Mouse (Mus musculus) left cerebral cortex, postnatal 10 days (tissue): ENCODE data around the gene Rnase2b. TPM values are rescaled to one million over a fixed set of nuclear protein-coding genes. Genes with fewer than 3 reads are reported as not detected.
"Not testable (repeated sequence)": the region's sequence is repeated elsewhere in the genome, so short reads cannot be mapped to it uniquely, and the experiment has no call there.

Source experiments
- DNase-seq, 2 experiments: peaks; one replicate each; pipeline ENCODE4 v3.0.0; 2021 to 2022; ENCODE audit warnings: low spot score in 2 of 2, mixed read lengths in 1 of 2; ENCODE audit errors: extremely low spot score in 1 of 2
- intact Hi-C: fragments of 180-260 bp; cut with DNase I; formaldehyde crosslinking; loops from one replicate; pipeline ENCODE4 v1.15.1; 2025
- total RNA-seq, 2 experiments: library from RNA; stranded (reverse); gene quantifications; 2 replicates each; pipeline ENCODE4 v1.2.3; 2021

The Rnase2b gene
- total RNA-seq: not detected

GRCm38 (mm10) chr14:51161976-51162375 lies at the start of gene Rnase2b:
Gene Rnase2b (plus strand): TSS chr14:51162260.
- intact Hi-C loops, DNase-seq: not testable (repeated sequence)

GRCm38 (mm10) chr14:51113476-51113875 lies 48.6 kb upstream of the Rnase2b start:
- no peak for DNase-seq
- intact Hi-C loops: no loop called here

GRCm38 (mm10) chr14:51113916-51114560 lies 48.0 kb upstream of the Rnase2b start, which contains the start of gene Eddm3b:
Gene Eddm3b (plus strand): TSS chr14:51114426.
- intact Hi-C loops: no loop called here
- no peak for DNase-seq

DNA sequence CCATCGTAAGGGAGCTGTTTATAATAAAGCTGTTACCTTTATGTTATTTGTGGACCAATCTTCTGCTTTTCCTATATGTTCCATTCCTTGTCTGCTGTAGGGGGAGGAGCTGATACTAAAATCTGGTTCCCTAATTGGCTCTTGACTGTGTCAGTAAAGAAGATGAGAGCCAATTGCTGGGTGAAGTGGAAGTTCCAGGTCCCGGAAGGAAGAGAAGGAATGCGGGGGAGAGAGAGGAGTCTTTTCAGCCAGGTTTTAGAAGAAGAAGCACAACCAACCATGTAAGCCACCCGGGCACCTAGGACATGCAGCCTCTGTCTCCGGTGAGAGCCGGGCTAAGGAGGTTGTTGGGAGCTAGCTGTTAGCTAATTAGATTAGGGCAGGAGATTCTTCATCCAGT lies 36.4 kb upstream of the Rnase2b start:
- intact Hi-C loops: no loop called here
- DNase-seq: no peak

DNA sequence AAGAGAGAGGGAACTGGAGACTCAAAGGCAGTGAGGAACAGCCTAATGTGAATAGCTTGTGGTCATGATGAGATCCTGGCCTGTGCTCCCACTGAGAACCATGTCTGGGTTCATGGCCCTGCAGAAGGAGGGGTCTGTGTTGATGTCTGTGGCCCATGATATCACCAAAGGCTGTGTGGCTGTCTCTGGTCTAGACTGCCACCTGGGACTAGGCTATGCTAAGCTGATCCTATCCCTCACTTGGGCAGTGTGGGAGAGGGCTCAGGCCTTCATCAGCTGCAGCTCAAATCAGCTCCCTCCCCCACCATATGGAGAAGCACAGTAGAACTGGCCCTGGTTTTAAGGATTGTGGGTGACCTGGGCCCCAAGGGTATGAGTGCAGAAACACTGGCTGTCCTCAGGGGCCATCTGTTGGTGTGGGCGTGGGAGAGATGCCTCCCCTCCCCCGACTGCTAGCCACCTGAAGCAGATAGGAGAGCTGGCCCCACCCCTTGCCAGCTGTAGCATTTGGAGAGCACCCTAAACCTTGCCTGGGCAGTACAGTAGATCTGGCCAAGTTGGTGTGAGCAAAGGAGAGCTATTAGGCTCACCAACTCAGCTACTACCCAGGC lies 34.3 kb upstream of the Rnase2b start:
- intact Hi-C loops: no loop called here
- DNase-seq: no peak

DNA sequence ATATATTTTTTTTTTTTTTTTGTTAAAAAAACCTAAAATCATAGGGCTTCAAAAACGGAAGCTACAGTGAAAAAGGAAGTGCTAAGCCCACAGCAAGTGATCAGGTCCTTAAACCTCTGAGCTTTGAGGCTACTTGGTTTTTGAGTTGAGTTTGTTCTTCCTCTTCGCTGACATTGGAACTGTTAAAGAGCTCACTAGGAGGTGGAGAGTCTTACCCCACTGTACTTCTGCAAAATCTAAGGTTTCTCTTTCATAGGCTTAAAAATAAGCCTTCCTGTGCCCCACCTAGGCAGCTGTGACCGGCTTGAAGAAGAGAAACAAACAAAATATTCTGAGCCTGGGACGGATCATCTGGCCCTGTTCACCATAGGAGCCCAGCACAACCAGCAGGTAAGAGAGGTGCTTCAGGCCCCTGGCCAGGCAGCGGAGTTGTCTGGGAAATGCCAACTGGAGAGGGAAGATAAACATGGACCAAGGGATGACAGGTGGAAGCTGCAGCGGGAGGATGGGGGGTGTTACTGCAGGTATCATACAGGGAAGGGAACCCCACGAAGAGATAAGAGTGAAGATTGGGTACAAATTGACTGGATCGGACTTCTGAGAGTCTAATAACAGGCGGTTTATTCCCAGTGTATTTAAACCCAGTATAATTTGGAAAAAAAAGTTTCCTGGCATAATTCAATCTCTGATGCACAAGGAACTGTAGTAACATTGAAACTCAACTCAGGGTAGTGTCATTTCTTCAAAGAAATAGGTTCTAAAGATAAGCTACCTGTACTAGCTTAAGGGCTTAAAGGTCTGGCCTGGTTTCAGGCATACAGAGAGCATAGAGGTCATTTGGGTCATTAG lies 33.1 kb upstream of the Rnase2b start:
- DNase-seq: no peak
- intact Hi-C loops: no loop called here

DNA sequence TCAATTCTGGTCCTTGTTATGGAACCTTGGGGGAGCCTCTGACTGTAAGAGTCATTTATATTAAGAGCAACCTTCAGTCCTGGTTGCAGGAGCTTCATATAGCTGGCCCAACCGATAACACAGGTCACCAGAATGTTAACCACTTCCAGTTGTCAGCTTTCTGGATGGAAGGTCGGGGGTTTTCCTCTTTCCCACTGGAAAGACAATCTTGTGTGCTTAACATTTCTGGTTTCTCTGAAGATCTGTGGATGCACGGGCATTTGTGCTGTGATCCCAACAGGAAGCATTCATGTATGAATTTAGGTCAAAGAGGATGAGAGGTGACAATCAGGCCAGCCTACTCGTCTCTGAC lies 32.5 kb upstream of the Rnase2b start:
- no peak for DNase-seq
- intact Hi-C loops: no loop called here

DNA sequence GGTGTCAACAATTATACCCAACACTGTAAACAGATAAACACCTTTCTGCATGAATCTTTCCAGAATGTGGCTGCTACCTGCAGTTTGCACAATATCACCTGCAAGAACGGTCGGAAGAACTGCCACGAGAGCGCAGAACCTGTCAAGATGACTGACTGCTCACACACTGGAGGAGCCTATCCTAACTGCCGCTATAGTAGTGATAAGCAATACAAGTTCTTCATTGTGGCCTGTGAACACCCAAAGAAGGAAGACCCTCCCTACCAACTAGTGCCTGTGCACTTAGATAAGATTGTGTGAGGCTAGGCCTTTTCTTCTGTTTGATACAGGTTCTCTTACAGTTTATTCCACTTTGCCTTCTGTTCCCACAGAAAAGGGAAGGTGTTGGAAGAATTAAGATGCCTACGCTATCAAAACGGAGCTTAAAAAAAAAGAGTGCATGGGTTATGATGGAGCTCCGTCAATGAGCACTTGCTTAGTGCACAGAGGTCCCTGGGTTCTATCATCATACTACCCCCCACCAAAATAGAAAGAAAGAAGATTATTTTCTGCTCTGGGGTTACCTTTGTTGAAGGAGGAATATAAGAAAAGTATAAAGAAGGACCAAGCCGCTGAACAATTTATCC lies 31.6 kb upstream of the Rnase2b start:
- DNase-seq: no peak
- intact Hi-C loops: no loop called here

- DNase-seq: no peak
- intact Hi-C loops: no loop called here
These were observed 30.8 kb upstream of the Rnase2b start for GRCm38 (mm10) chr14:51131086-51131815.

GRCm38 (mm10) chr14:51132372-51132771 lies 29.7 kb upstream of the Rnase2b start:
- intact Hi-C loops: no loop called here
- DNase-seq: no peak

GRCm38 (mm10) chr14:51140342-51140741 lies 21.7 kb upstream of the Rnase2b start:
- intact Hi-C loops: no loop called here
- no peak for DNase-seq

- DNase-seq: no peak
- intact Hi-C loops: no loop called here
These were observed 19.9 kb upstream of the Rnase2b start for GRCm38 (mm10) chr14:51142119-51142518.

GRCm38 (mm10) chr14:51142568-51142967 lies 19.5 kb upstream of the Rnase2b start:
- intact Hi-C loops: no loop called here
- no peak for DNase-seq

DNA sequence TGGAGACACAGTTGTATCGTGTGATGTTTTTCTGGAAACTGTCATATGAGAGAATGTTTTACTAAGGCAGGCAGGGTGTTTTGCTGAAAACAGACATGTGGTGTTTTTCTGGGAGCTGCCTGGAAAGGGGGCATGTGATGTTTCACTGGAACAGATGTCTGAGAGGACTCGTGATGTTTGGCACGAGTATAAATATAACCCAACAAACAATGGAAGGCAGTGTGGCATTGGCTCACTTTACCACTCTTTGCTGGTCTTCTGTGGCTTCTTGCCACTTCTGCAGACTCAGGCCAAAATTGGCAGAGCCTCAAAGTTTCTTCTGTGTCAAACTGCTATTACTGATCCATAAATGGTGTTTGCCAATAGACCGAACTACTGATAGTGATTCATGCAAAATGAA lies 18.8 kb upstream of the Rnase2b start:
- intact Hi-C loops: no loop called here
- DNase-seq: peak in 1 of 2 experiments; percentile 10

DNA sequence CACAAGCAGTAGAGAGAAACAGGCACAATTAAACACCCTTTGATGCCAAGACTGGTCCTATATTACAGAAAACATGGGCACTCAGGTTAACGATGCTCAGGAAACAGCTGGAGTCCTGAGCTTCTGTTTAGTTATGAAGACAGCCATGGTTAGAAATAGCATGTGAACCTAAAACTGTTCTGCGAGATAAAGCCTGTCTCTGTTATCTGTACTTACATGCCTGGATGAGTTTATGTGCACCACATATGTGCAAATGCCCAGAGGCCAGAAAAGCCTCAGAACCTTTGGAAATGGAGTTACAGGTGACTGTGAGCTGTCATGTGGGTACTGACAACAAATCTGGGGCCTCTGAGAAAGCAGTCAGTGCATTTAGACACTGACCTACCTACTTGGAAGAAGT lies 18.1 kb upstream of the Rnase2b start:
- DNase-seq: no peak
- intact Hi-C loops: no loop called here

GRCm38 (mm10) chr14:51144451-51144850 lies 17.6 kb upstream of the Rnase2b start:
- no peak for DNase-seq
- intact Hi-C loops: no loop called here

GRCm38 (mm10) chr14:51145521-51145920 lies 16.5 kb upstream of the Rnase2b start:
- no peak for DNase-seq
- intact Hi-C loops: no loop called here

DNA sequence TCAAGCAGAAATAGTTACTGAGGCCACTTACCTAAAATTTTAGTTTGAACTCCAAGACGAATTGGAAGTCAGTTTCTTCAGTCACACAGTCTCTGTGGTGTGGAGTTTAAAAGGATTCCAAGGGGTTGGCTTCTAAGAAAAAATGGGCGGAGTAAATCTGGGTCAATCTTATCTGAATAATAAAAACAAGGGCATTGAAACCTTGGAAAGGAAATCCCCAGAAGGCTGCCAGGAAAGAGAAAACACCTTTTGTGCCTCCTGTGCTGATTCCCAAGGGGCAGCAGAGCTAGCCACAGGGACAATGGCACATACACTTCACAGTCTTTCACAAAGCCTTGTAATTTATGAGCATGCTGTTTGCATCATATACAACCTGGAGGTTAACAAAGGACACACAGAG lies 15.4 kb upstream of the Rnase2b start, which contains the start of gene Rnase1:
Gene Rnase1 (minus strand): TSS at position 101 of the 400 bp plus-strand sequence.
- intact Hi-C loops: no loop called here
- DNase-seq: no peak

DNA sequence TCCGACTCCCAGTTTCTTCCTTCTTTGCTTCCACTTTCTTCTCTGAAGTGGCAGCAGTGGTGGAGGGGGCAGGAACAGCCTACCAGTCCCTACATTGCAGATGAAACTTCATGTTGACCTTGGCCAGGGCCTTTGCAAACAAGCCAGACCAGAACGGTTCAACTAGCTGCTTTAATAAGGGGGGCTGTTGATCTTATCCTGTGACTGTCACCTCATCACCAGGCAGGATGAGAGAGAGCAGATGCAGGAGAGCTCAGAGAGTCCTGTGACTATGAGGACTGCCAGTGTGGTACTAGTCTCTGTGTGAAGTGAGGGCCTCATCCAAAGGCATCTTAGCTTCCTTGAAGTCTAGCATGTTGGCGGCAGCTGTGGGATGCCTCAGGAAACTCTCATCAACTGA lies 14.1 kb upstream of the Rnase2b start:
- no peak for DNase-seq
- intact Hi-C loops: no loop called here
